Mouse (Mus musculus): Measurements from ENCODE around the gene Snx27. TPM values are rescaled to one million over a fixed set of nuclear protein-coding genes. Genes with fewer than 3 reads are reported as not detected.

Gene Snx27
- polyA plus RNA-seq, 1 experiment from 2014 or later: 24.7 TPM

DNA sequence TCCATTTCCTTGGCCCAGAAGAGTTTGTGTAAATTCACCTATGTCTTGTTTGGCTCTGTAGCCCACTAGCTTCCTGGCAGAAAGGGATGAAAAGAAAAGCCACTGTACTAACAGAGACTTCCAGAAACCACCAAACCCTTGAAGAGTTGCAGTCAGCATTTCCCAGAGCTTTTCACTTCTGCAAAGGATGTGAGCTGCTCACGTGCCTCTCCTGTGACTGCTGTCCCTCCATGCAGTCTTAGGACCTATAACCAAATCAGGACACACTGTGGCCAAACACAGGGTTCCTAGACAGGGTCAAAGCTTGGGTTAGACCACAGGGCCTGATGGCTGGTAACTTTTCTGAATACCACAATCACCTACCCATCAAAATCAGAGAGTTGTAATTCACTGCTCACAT is 29.8 kb upstream of the Snx27 start:
- DNase-seq (ENCODE audit: low spot score): no peak
- Histone ChIP-seq H3K27ac (ENCODE audit: low read depth, low read length) (no peak overlapping the region), H3K9ac (ENCODE audit: low read depth, low read length) (no peak overlapping the region), H3K4me3 (ENCODE audit: low read depth, low read length) (no peak overlapping the region), H3K9me3 (ENCODE audit: control insufficient read depth, low read length) (no peaks in the 10 kb centered on the region), H3K36me3 (ENCODE audit: control insufficient read depth, insufficient read depth, low read length) (no peaks in the 10 kb centered on the region), H3K4me2 (no peak overlapping the region), H3K27me3 (replicated peaks; ENCODE audit: control insufficient read depth, insufficient read depth, low read length) (no peaks in the 10 kb centered on the region), H3K4me1 (replicated peaks; ENCODE audit: control insufficient read depth, insufficient read depth, low read length) (peaks cover 7% of the 10 kb centered on the region)
- WGBS: 69% methylated on average over 1 of the region's 1 CpGs
- ATAC-seq (replicated peaks; ENCODE audit: low FRiP score): no peak

DNA sequence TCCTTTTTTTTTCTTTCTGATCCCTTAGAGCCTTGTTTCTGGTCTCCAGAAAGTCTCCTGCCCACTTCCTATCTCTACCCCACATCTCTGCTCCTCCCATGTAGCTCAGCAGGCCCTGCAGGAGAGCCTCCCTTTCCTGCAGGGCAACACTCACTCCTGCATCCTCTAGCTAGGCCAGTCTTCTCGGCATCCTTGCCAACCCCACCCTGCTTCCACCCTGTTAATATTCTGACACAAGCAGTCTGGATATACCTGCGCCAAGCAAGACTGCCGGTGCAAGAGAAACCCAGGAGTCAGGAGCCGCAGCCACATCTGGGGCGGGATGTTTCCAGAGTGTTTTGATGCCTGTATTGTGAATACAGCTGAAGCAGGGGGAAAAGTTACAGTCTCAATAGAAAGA is 29.3 kb upstream of the Snx27 start:
- no peaks in the 10 kb centered on the region for H3K27me3 ChIP-seq (replicated peaks; ENCODE audit: control insufficient read depth, insufficient read depth, low read length)
- 73% methylated on average over 5 of the region's 5 CpGs for WGBS
- H3K27ac ChIP-seq (ENCODE audit: low read depth, low read length): no peak overlapping the region
- no peaks in the 10 kb centered on the region for H3K9me3 ChIP-seq (ENCODE audit: control insufficient read depth, low read length)
- H3K4me1 ChIP-seq (replicated peaks; ENCODE audit: control insufficient read depth, insufficient read depth, low read length): peaks cover 7% of the 10 kb centered on the region
- H3K9ac ChIP-seq (ENCODE audit: low read depth, low read length): no peak overlapping the region
- H3K4me3 ChIP-seq (ENCODE audit: low read depth, low read length): no peak overlapping the region
- ATAC-seq (replicated peaks; ENCODE audit: low FRiP score) (no peak), DNase-seq (ENCODE audit: low spot score) (no peak)
- no peak overlapping the region for H3K4me2 ChIP-seq
- no peaks in the 10 kb centered on the region for H3K36me3 ChIP-seq (ENCODE audit: control insufficient read depth, insufficient read depth, low read length)

DNA sequence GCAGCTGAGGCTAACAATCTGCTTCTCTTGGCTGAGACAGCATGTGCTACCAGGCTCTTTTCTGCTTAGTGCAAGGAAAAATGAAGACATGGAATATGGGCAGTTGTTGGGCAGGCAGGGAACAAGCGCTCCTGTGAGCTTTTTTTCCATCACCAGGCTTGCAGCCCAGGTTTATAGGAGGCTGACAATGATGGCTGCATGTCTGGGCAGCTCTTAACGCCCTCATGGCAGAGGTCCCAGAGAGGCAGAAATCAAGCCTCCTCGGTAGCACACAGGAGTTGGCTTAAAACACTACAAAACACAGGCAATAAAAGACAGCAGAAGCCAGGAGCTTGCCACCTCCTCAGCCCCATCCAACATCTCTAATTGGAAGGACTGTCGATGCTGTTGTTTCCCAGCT is 28.8 kb upstream of the Snx27 start:
- 60% methylated on average over 4 of the region's 4 CpGs for WGBS
- ATAC-seq (replicated peaks; ENCODE audit: low FRiP score) (no peak), DNase-seq (ENCODE audit: low spot score) (no peak)
- Histone ChIP-seq H3K36me3 (ENCODE audit: control insufficient read depth, insufficient read depth, low read length) (no peaks in the 10 kb centered on the region), H3K27me3 (replicated peaks; ENCODE audit: control insufficient read depth, insufficient read depth, low read length) (no peaks in the 10 kb centered on the region), H3K27ac (ENCODE audit: low read depth, low read length) (no peak overlapping the region), H3K9ac (ENCODE audit: low read depth, low read length) (no peak overlapping the region), H3K9me3 (ENCODE audit: control insufficient read depth, low read length) (no peaks in the 10 kb centered on the region), H3K4me1 (replicated peaks; ENCODE audit: control insufficient read depth, insufficient read depth, low read length) (peaks cover 7% of the 10 kb centered on the region), H3K4me3 (ENCODE audit: low read depth, low read length) (no peak overlapping the region), H3K4me2 (no peak overlapping the region)

DNA sequence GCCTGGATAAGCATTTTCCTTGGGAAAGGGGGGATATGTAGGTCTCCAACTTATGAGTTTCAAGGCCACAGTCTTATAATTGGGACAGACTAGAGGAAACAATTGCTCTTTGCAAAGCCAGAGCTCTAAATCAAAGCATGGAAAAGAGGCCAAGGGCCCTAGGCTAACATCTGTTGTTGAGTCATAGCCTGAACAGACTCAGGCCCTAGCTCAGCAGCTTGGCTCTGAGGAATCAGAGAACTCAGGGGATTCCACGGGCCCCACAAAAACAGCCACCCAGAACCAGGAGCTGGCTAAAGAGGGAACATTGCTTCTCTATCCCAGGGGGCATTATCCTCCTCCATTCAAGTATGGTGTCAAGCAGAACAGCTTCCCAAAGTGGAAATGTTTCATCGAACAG is 28.1 kb upstream of the Snx27 start:
- H3K4me3 ChIP-seq (ENCODE audit: low read depth, low read length): no peak overlapping the region
- H3K27me3 ChIP-seq (replicated peaks; ENCODE audit: control insufficient read depth, insufficient read depth, low read length): no peaks in the 10 kb centered on the region
- 91% methylated on average over 2 of the region's 2 CpGs for WGBS
- DNase-seq (ENCODE audit: low spot score) (no peak), ATAC-seq (replicated peaks; ENCODE audit: low FRiP score) (no peak)
- no peaks in the 10 kb centered on the region for H3K9me3 ChIP-seq (ENCODE audit: control insufficient read depth, low read length)
- H3K4me2 ChIP-seq: no peak overlapping the region
- no peak overlapping the region for H3K27ac ChIP-seq (ENCODE audit: low read depth, low read length)
- H3K36me3 ChIP-seq (ENCODE audit: control insufficient read depth, insufficient read depth, low read length): no peaks in the 10 kb centered on the region
- H3K4me1 ChIP-seq (replicated peaks; ENCODE audit: control insufficient read depth, insufficient read depth, low read length): peaks cover 7% of the 10 kb centered on the region
- no peak overlapping the region for H3K9ac ChIP-seq (ENCODE audit: low read depth, low read length)

DNA sequence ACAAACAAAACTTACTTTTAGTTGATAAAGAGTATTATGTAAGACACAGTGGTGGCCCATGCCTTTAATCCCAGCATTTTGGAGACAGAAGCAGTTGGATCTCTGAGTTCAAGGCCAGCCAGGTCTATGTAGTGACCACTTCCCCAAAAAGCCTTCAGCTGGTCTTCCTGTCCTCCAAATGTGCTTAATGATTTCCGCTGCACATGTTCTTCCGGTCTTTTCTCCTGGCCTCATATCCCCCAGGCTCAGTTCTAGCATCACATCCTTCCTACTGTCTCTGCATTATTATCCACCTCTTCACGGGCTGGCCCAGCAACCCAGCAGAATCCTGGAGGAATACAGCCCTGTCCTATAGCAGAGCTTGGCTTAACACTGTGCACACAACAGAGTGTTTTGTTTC is 27.1 kb upstream of the Snx27 start:
- ATAC-seq (replicated peaks; ENCODE audit: low FRiP score) (no peak), DNase-seq (ENCODE audit: low spot score) (no peak)
- H3K27ac ChIP-seq (ENCODE audit: low read depth, low read length): no peak overlapping the region
- no peak overlapping the region for H3K4me2 ChIP-seq
- peaks cover 7% of the 10 kb centered on the region for H3K4me1 ChIP-seq (replicated peaks; ENCODE audit: control insufficient read depth, insufficient read depth, low read length)
- no peaks in the 10 kb centered on the region for H3K36me3 ChIP-seq (ENCODE audit: control insufficient read depth, insufficient read depth, low read length)
- no peak overlapping the region for H3K4me3 ChIP-seq (ENCODE audit: low read depth, low read length)
- no peaks in the 10 kb centered on the region for H3K9me3 ChIP-seq (ENCODE audit: control insufficient read depth, low read length)
- no peak overlapping the region for H3K9ac ChIP-seq (ENCODE audit: low read depth, low read length)
- 58% methylated on average over 3 of the region's 3 CpGs for WGBS
- H3K27me3 ChIP-seq (replicated peaks; ENCODE audit: control insufficient read depth, insufficient read depth, low read length): no peaks in the 10 kb centered on the region

DNA sequence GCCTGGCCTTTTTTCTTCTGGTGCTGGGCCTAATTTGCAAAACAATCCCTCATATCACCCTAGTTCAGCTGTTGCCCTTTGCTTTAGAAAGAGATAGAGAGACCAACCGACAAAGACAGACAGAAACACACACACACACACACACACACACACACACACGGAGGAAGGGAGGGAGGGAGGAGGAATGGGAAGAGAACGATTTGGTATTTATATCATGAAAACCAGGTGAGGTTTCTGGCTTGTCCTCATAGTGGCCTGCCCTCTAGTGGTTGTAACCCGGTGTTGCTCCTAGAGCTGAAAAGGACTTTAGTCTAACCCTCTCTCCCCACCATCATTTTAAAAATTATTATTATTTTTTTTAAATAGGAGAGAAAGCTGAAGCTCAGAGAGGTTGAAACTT is 19.4 kb upstream of the Snx27 start:
- DNase-seq (ENCODE audit: low spot score): no peak
- Histone ChIP-seq H3K36me3 (ENCODE audit: control insufficient read depth, insufficient read depth, low read length) (no peaks in the 10 kb centered on the region), H3K4me1 (replicated peaks; ENCODE audit: control insufficient read depth, insufficient read depth, low read length) (0 out of 2 replicates have a peak, but pooled peaks cover 6% of the 10 kb centered on the region), H3K9me3 (ENCODE audit: control insufficient read depth, low read length) (no peaks in the 10 kb centered on the region), H3K9ac (ENCODE audit: low read depth, low read length) (no peak overlapping the region), H3K27me3 (replicated peaks; ENCODE audit: control insufficient read depth, insufficient read depth, low read length) (no peaks in the 10 kb centered on the region), H3K27ac (ENCODE audit: low read depth, low read length) (no peak overlapping the region), H3K4me3 (ENCODE audit: low read depth, low read length) (no peak overlapping the region), H3K4me2 (no peak overlapping the region)
- 6% methylated on average over 4 of the region's 4 CpGs for WGBS
- no peak for ATAC-seq (replicated peaks; ENCODE audit: low FRiP score)

DNA sequence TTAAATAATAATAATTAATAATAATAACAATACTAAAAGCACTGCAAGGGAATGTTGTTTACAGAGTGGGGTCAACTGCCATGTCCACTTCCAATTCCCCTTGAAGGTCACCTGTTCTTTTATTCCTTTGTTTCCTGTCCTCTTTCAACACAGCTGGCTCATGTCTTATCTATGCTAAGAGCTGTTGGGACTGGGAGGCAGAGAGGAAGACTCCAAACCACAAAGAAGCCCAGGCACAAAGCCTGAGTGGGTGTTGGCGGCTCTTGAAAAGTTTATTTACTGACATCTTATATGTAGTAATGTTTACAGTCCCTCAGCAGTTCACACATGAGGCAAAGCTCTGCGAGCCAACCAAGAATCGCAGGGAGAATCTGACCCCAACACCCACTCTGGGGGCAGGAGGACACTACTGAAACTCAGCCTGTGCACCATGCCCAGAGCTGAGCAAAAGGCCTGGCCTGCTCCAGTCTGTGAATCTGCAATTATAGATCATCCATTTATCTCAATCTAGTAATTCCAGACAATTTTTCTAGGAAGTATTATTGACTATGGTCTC is 14.8 kb upstream of the Snx27 start:
- ATAC-seq (replicated peaks; ENCODE audit: low FRiP score) (no peak), DNase-seq (ENCODE audit: low spot score) (no peak)
- H3K9me3 ChIP-seq (ENCODE audit: control insufficient read depth, low read length): no peaks in the 10 kb centered on the region
- no peaks in the 10 kb centered on the region for H3K36me3 ChIP-seq (ENCODE audit: control insufficient read depth, insufficient read depth, low read length)
- no peaks in the 10 kb centered on the region for H3K27me3 ChIP-seq (replicated peaks; ENCODE audit: control insufficient read depth, insufficient read depth, low read length)
- H3K4me1 ChIP-seq (replicated peaks; ENCODE audit: control insufficient read depth, insufficient read depth, low read length): 0 out of 2 replicates have a peak, but pooled peaks cover 6% of the 10 kb centered on the region
- H3K4me2 ChIP-seq: no peak overlapping the region
- H3K27ac ChIP-seq (ENCODE audit: low read depth, low read length): no peak overlapping the region
- H3K4me3 ChIP-seq (ENCODE audit: low read depth, low read length): no peak overlapping the region
- WGBS: 41% methylated on average over 3 of the region's 3 CpGs
- H3K9ac ChIP-seq (ENCODE audit: low read depth, low read length): no peak overlapping the region

DNA sequence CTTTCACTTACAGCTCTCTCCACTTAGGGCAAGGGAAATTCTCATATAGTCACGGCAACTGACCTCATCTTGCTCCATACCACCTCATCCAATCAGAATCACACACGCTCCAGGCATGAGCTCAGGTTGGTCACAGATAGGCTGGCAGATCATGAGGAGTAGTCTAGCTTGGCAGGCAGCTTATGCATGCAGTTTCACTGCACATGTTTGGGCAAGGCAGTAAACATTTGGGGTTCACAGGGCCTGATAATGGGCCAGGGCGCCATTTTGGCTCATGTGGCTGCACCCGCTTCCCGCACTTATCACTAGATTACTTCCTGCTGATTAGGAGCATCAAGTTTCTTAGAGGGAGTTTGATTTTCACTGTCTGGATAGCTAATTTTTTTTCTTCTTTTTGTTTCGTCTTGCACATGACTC is 13.4 kb upstream of the Snx27 start:
- Histone ChIP-seq H3K9ac (ENCODE audit: low read depth, low read length) (no peak overlapping the region), H3K9me3 (ENCODE audit: control insufficient read depth, low read length) (no peaks in the 10 kb centered on the region), H3K4me2 (no peak overlapping the region), H3K4me3 (ENCODE audit: low read depth, low read length) (no peak overlapping the region), H3K36me3 (ENCODE audit: control insufficient read depth, insufficient read depth, low read length) (no peaks in the 10 kb centered on the region), H3K4me1 (replicated peaks; ENCODE audit: control insufficient read depth, insufficient read depth, low read length) (0 out of 2 replicates have a peak, but pooled peaks cover 6% of the 10 kb centered on the region), H3K27me3 (replicated peaks; ENCODE audit: control insufficient read depth, insufficient read depth, low read length) (no peaks in the 10 kb centered on the region), H3K27ac (ENCODE audit: low read depth, low read length) (no peak overlapping the region)
- no peak for ATAC-seq (replicated peaks; ENCODE audit: low FRiP score)
- no peak for DNase-seq (ENCODE audit: low spot score)
- WGBS: 82% methylated on average over 6 of the region's 6 CpGs

DNA sequence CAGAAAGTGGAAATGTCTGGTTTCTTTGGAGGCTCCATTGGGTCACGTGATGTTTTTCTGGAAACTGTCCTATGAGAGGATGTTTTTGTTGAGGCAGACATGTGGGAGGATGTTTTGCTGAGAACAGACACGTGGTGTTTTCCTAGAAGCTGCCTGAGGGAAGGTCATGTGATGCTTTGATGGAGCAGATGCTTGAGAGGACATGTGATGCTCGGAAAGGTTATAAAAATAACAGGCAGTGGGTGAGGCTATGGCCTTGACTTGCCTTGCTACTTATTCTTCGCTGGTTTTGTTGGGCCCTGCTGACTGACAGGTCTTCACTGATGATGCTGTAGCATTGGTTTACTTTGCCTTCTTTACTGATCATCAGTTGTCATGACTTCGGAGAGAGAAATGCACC is 8.6 kb upstream of the Snx27 start:
- Histone ChIP-seq H3K27ac (ENCODE audit: low read depth, low read length) (no peak overlapping the region), H3K36me3 (ENCODE audit: control insufficient read depth, insufficient read depth, low read length) (no peaks in the 10 kb centered on the region), H3K9me3 (ENCODE audit: control insufficient read depth, low read length) (no peaks in the 10 kb centered on the region), H3K4me1 (replicated peaks; ENCODE audit: control insufficient read depth, insufficient read depth, low read length) (no peaks in the 10 kb centered on the region), H3K4me2 (no peak overlapping the region), H3K9ac (ENCODE audit: low read depth, low read length) (no peak overlapping the region), H3K4me3 (ENCODE audit: low read depth, low read length) (no peak overlapping the region), H3K27me3 (replicated peaks; ENCODE audit: control insufficient read depth, insufficient read depth, low read length) (no peaks in the 10 kb centered on the region)
- no peak for ATAC-seq (replicated peaks; ENCODE audit: low FRiP score)
- no peak for DNase-seq (ENCODE audit: low spot score)
- WGBS: 79% methylated on average over 5 of the region's 5 CpGs

All from liver, embryonic 11.5 days (tissue).